In genomic region chr13:96849752-96850151, GRCm38 (mm10) we compare ENCODE assay signal across 23 mouse cellular contexts.
A peak's percentile ranks its signal among the peaks of the same experiment; 100 is the strongest.
DNase-seq lines count a peak whose midpoint lies in the region; ATAC-seq and TF ChIP-seq lines count a peak whose summit lies in the region.
"Had no signal": no experiment of that assay in that cellular context is flagged by ENCODE, and none has a peak within 500 bp of the region (broad histone marks: within the 10 kb centered on the region; RNA-seq: fewer than 3 reads in every experiment).

No protein-coding gene starts in this region.

- WGBS in kidney, adult 2 months: 85% methylated on average over 1 of the region's 1 CpGs

- H3K4me3 ChIP-seq in kidney, adult 2 months (ENCODE audit: insufficient read depth, low read depth, low read length): no peak overlapping the region
- H3K4me3 ChIP-seq: embryonic facial prominence, embryonic 10.5 days; embryonic facial prominence, embryonic 12.5 days; forebrain, embryonic 13.5 days; forebrain, embryonic 15.5 days had no signal

- DNase-seq in 416B (ENCODE audit: low read depth): peak; percentile 47
- DNase-seq in CD4-positive, CD25-positive, alpha-beta regulatory T cell, adult 2 months (ENCODE audit: low read depth, low spot score): peak; percentile 6
- DNase-seq in lung, postnatal 25 days (ENCODE audit: low spot score): no peak
- no peak for DNase-seq in ovary, adult 18-20 months (ENCODE audit: low spot score)
- no peak for DNase-seq in kidney, adult 2 months
- DNase-seq: adrenal gland, adult 2 months; adrenal gland, postnatal 10 days; adrenal gland, postnatal 36 days; cerebellum, adult 11-12 months; cerebellum, adult 2 months; cerebellum, adult 9-10 months; cerebellum, postnatal 10 days; cerebellum, postnatal 25 days; forebrain, postnatal 0 days had no signal

- TF ChIP-seq POLR2A in kidney, adult 2 months (IDR thresholded peaks at IDR 0.05; ENCODE audit: low read depth, low read length): no peak

- no peak for TF ChIP-seq CTCF in kidney, adult 2 months (conservative IDR thresholded peaks at IDR 0.05; ENCODE audit: insufficient read depth, insufficient read length, low read depth, low read length)

- H3K27ac ChIP-seq in kidney, adult 2 months (ENCODE audit: insufficient read depth, low read depth, low read length): no peak overlapping the region
- H3K27ac ChIP-seq: embryonic facial prominence, embryonic 10.5 days; embryonic facial prominence, embryonic 12.5 days; forebrain, embryonic 13.5 days; forebrain, embryonic 15.5 days had no signal

- no peaks in the 10 kb centered on the region for H3K27me3 ChIP-seq in kidney, adult 2 months (replicated peaks; ENCODE audit: control insufficient read depth, insufficient read depth, low read length)
- H3K27me3 ChIP-seq: CH12.LX; embryonic facial prominence, embryonic 12.5 days; forebrain, embryonic 13.5 days; forebrain, embryonic 15.5 days had no signal

- H3K4me1 ChIP-seq in kidney, adult 2 months (ENCODE audit: control insufficient read depth, insufficient read depth, low read length): no peaks in the 10 kb centered on the region
- H3K4me1 ChIP-seq: embryonic facial prominence, embryonic 10.5 days; embryonic facial prominence, embryonic 12.5 days; forebrain, embryonic 13.5 days; forebrain, embryonic 15.5 days had no signal

- ATAC-seq in activated CD4-positive, CD25-positive, alpha-beta regulatory T cell, adult 4 months: peak; percentile 71
- ATAC-seq in inflammation-experienced regulatory T-cells, adult 6 months: peak; percentile 69
- ATAC-seq: forebrain, embryonic 13.5 days; forebrain, embryonic 15.5 days; forebrain, postnatal 0 days; Patski had no signal

- H3K36me3 ChIP-seq in kidney, adult 2 months (ENCODE audit: control insufficient read depth, insufficient read depth, low read length): no peaks in the 10 kb centered on the region
- H3K36me3 ChIP-seq: embryonic facial prominence, embryonic 10.5 days; embryonic facial prominence, embryonic 12.5 days; forebrain, embryonic 15.5 days; G1E had no signal

Comparison
In these comparisons a context has a peak if more than half of its experiments do, and no peak if none do; other contexts are left out.
1. DNase-seq: peak in 416B (single experiment) and CD4-positive, CD25-positive, alpha-beta regulatory T cell, adult 2 months (single experiment); none in lung, postnatal 25 days (single experiment), ovary, adult 18-20 months (single experiment) and kidney, adult 2 months (single experiment).